Mouse (Mus musculus) liver, embryonic 14 days (tissue): ENCODE results near the gene Myo1c. TPM values are rescaled to one million over a fixed set of nuclear protein-coding genes. Genes with fewer than 3 reads are reported as not detected.

Experiments
- polyA plus RNA-seq: library from polyadenylated mRNA; depleted of rRNA; stranded (reverse); fragments of >200 nt; gene quantifications from 2 replicates; pipeline ENCODE4 v1.2.3, GENCODE M21; 2012; rRNA removed

Gene Myo1c
- polyA plus RNA-seq: 12.5 and 14.4 TPM in 2 replicates

GRCm38 (mm10) chr11:75650311-75650710 is at the start of gene Myo1c:
Myo1c (plus strand) TSS chr11:75650504.

GRCm38 (mm10) chr11:75630645-75631229 is 19.6 kb upstream of the Myo1c start, which contains the start of gene Inpp5k:
Inpp5k (plus strand) TSS chr11:75630988.

GRCm38 (mm10) chr11:75678747-75679438 is 28.6 kb downstream of the Myo1c start, which contains the start of gene Crk:
Crk (plus strand) TSS chr11:75679259.

Other genes starting within 250 kb of the Myo1c start
- 84.0 and 109 TPM in 2 replicates for gene Serpinf1, start 227.8 kb upstream of the Myo1c start, polyA plus RNA-seq
- 395 and 444 TPM in 2 replicates for gene Serpinf2, start 210.9 kb upstream of the Myo1c start, polyA plus RNA-seq
- 13.0 and 14.8 TPM in 2 replicates for gene Wdr81, start 195.8 kb upstream of the Myo1c start, polyA plus RNA-seq
- gene Tlcd2, start 188.8 kb upstream of the Myo1c start, polyA plus RNA-seq: 6.8 and 8.4 TPM in 2 replicates
- gene Prpf8, start 163.7 kb upstream of the Myo1c start, polyA plus RNA-seq: 34.3 and 40.5 TPM in 2 replicates
- gene Rilp, start 140.4 kb upstream of the Myo1c start, polyA plus RNA-seq: 1.5 and 1.7 TPM in 2 replicates
- 2.1 and 2.3 TPM in 2 replicates for gene Scarf1, start 137.0 kb upstream of the Myo1c start, polyA plus RNA-seq
- 2.6 and 3.1 TPM in 2 replicates for gene Slc43a2, start 118.8 kb upstream of the Myo1c start, polyA plus RNA-seq
- 26.3 and 27.3 TPM in 2 replicates for gene Pitpna, start 62.4 kb upstream of the Myo1c start, polyA plus RNA-seq
- gene Inpp5k, start 19.5 kb upstream of the Myo1c start, polyA plus RNA-seq: 11.5 and 14.1 TPM in 2 replicates
- gene Crk, start 28.8 kb downstream of the Myo1c start, polyA plus RNA-seq: 20.9 and 24.8 TPM in 2 replicates
- gene Ywhae, start 82.4 kb downstream of the Myo1c start, polyA plus RNA-seq: 195 and 206 TPM in 2 replicates
- 0.01 and 0.03 TPM in 2 replicates for gene Doc2b, start 145.5 kb downstream of the Myo1c start, polyA plus RNA-seq